Mouse (Mus musculus): ENCODE data around the gene Kifc3.

The Kifc3 gene

DNA sequence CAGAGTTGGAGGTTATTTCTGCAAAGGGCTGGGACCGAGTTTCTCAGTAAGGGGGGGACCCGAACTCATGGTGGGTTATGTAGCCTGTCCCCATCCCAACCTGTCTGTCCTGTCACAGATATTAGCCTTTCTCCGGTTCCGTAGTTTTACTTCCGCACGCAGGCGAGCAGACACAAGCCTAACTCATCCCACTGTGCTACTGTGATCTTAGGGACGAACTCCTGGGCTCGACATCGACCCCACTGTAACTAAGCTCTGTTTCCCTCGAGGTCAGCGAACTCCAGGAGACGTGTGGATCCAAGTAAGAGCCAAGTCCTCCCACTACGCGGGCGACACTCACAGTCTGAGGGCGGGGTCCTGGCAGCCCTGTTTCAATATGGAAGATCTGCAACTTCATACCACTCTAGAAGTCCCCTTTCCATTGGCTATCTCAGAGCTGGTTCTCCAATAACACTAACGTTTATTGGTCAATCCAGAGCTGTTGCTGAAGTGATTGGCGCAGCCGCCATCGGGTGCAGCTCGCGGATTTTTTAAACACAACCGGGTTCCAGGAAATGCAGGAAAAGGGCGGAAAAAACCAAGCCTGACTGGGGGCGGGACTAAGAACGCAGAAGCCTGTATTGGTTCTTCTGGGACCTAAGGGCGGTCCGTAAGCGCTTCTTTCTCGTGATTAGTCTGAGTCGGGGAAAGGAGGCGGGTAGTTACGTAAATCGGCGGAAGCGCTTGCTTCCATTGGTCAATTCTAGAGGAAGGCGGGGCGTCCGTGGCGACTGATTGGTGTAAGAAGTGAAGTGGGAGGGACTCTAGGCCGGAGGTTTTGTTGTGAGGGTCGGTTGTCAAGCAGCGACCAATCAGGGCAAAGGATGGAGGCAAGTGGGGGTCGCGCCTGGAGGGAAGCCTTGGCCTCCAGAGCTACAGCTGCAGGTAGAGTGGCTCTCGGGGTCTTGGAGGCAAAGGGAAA lies 122.0 kb downstream of the Kifc3 start, which contains the start of gene Katnb1:
Gene Katnb1 (plus strand): TSS at position 806 of the 961 bp plus-strand sequence.
- DNase-seq (ENCODE audit: low read depth in 2 of 2, low spot score in 2 of 2): peak; percentile 98

DNA sequence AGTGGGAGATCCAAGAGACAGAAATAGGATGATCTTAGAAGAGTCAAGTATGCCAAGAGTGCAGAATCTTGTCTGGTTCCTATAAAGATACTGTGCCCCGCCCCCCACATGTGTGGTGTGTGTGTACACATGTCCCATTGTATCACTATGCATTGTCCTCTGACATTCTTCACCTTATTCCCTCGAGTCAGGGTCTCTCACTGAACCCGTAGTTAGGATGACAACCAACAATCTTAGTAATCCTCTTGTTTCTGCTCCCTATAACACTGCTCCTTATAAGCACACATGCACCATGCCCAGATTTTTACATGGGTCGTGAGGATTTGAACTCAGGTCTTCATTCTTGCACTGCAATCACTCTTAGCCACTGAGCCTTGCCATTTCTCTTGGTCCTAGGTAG lies 123.3 kb downstream of the Kifc3 start:
- no peak for DNase-seq (ENCODE audit: low read depth in 2 of 2, low spot score in 2 of 2)

DNA sequence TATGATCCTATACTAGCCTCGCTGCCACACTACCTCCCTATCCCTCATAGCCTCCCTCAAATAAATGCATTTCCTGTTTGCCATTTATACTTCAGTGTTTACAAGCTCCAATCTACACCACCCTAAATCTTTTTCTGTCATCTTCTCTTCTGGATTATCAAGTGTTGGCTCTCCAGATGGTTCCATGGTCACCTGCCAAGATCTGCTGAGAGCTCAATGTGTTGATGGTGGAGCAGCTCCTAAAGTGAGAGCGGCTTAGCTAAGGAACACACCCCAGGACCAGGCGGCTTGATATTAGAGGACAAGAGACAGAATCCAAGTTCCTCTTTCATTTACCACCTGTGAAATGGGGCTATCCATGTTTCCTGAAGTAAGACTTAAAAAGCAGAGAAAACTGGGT lies 124.6 kb downstream of the Kifc3 start:
- DNase-seq (ENCODE audit: low read depth in 2 of 2, low spot score in 2 of 2): no peak

DNA sequence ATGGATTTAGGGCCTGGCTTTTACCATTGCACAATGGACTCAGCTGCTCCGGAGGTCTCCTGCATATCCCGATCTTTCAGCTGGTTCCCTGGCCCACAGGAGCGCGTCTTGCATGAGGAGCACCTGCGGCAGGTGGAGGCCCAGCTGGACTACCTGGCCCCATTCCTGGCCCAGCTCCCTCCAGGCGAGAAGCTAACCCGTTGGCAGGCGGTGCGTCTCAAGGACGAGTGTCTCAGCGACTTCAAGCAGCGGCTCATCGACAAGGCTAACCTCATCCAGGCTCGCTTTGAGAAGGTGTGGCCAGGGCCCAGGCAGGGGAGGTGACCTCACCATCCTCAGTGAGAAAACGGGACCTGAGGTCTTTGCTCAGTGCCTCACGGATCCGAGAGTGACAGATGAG lies 126.5 kb downstream of the Kifc3 start:
- no peak for DNase-seq (ENCODE audit: low read depth in 2 of 2, low spot score in 2 of 2)

DNA sequence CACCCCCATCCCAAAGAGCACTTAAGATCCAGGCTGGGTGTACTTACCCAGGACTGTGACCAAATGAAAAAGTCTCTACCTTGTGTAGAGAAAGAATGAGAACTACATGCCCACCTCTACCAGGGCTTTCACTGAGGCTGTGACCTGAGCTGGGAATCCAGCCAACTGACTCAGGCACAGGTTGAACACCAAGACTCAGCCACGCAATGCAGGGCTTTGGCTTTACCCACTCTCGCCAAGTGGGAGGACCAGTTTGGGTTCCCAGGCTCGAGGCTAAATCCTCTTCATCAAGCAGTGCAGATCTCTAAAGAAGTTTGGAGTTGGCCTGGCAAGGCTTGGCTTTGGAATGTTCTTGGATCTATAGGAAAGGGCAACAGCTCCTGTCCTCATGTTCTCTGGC lies 127.1 kb downstream of the Kifc3 start:
- no peak for DNase-seq (ENCODE audit: low read depth in 2 of 2, low spot score in 2 of 2)

DNA sequence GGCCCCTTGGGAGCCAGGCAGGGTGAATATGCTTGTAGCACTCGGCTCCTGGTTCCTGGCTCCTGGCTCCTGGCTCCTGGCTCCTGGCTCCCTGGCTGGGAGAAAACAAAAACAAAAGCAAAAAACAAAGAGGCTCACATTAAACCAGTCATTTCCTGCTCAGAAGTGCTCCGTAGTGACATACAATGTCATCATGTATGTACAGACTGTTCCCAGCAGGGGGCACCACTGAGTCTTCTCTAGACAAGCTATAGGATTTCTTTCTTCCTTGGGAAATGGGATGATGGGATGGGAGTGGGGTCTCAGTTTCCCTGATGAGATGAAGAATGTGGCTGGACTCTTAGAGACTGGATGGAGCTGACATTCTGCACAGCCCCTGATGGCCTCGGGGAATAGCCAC lies 135.0 kb downstream of the Kifc3 start:
- DNase-seq (ENCODE audit: low read depth in 2 of 2, low spot score in 2 of 2): peak; percentile 39 to 63

DNA sequence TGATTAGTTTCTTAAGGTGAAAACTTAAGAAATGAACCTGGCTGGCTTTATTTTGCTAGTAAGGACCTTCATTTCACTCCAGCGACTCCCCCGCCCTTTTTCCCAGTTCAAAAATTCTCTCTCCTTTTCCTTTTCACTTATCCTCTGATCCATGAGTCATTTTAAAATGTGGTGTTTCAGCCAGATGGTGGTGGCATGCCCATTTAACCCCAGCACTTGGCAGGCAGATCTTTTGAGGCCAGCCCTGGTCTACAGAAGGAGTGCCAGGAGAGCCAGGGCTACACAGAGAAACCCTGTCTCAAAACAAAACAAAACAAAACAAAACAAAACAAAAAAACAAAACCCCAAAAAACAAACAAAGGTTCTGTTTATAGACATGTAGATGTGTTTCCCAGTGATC lies 138.1 kb downstream of the Kifc3 start:
- no peak for DNase-seq (ENCODE audit: low read depth in 2 of 2, low spot score in 2 of 2)

DNA sequence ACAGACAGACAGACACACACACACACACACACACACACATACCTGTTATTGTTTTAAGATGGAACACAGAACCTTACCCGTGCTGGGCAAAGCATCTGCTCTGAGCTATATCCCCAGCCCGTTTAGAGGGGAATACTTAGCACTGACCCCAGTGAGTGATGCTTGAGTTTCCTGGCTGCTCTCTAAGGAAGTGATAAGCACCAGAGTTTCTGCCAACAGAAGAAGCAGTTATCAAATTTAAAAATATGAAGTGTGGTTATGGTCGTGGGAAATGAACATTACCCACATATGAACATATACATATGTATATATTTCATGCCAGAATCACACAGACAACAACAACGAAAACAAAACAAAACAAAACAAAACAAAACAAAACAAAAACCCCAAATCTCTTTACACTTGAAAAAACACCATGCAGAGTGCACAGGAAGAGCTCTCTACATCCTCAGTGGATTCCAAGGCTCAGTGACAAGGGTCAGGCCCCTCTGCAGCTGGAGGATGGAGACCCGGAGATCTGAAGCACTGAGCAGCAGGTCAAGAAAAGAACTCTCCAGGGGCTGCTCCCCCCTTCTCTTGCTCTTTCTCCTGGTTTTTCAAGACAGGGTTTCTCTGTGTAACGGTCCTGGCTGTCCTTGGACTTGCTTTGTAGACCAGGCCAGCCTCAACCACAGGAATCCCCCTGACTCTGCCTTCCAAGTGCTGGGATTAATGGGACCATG lies 142.6 kb downstream of the Kifc3 start:
- DNase-seq (ENCODE audit: low read depth in 2 of 2, low spot score in 2 of 2): no peak

DNA sequence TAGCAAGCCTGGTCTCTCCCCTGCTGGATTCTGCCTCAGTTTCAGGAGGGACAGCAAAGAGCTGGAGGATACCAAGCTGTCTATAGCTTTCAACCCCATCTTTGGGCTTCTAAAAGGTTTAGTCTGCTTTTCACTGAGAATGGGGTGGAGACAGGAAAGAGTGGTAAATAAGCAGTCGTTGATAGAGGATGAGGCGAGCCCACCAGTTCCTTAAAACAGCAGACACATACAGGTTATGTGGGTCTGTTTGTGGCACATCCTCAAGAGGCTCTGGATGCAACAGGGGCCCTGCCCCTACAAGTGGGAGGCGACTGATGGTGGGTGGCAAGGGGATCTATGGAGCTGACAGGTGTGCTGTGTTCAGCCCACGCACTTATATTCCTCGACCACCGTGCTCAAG lies 144.0 kb downstream of the Kifc3 start:
- no peak for DNase-seq (ENCODE audit: low read depth in 2 of 2, low spot score in 2 of 2)

DNA sequence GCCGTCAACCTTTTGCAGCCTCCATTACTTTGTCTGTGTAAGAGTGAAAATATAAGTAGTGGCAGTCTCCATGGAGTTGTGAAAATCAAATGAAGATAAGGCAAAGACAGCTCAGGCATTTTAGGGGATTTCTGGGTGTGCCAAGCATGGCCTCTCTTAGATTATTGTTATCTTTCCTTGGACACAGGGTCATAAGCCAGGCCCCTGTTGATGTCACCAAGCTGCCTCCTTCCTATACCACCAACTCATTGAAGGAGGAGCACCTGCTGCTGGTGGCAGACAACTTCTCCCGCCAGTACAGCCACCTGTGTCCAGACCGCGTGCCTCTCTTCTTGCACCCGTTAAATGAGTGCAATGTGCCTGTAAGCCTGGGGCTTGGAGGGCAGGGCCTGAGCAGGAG lies 146.2 kb downstream of the Kifc3 start:
- no peak for DNase-seq (ENCODE audit: low read depth in 2 of 2, low spot score in 2 of 2)

DNA sequence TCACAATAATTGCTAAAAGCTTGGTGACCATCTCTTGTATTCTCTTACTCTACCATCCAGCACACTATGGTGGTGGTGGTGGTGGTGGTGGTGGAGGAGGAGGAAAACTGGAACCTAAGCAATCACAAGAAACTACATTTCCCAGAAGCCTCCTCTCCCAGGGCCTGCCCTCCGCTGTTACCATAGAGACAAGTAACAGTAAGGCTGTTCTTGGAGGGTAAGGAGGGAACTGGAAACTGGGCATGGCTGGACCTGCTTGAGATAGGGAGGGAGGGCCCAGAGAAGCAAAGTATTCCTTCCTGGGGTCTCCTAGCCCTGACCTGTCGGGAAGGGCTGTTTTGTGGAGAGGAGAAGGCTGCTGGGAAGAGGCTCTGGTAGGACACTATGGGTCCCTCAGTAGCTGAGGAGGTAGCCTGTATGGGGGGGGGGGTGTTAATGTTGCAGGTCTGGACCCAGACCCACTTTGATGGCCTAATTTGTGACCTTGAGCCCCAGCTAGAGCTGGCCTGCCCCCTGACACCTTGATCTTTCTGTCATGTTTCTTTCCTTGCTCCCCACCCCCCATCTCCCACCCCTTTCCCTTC lies 147.6 kb downstream of the Kifc3 start, which contains the start of gene Drc7:
Gene Drc7 (plus strand): TSS at position 177 of the 584 bp plus-strand sequence.
- DNase-seq (ENCODE audit: low read depth in 2 of 2, low spot score in 2 of 2): no peak

DNA sequence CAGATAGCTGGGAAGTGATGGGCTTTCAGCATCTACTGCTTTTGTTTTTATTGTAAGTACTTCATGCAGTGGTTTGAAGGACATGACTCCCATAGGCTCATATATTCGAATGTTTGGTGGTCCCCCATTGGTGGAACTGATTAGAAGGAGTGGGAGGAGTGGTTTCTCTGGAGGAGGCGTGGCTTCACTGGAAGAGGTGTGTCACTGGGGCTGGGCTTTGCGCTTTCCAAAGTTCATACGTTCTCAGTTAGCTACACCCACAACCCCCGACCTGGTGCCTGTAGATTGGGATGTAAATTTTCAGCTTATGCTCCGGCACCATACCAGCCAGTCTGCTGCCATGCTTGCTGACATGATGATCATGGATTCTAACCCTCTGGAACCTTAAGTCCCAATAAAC lies 148.2 kb downstream of the Kifc3 start:
- DNase-seq (ENCODE audit: low read depth in 2 of 2, low spot score in 2 of 2): no peak

Data from CD8-positive naive resting alpha-beta T cell, adult 2 months (primary cell).